Mouse (Mus musculus): ENCODE results near the gene Hnrnpr.

Hnrnpr gene

GRCm38 (mm10) chr4:136308355-136308754, 2.4 kb upstream of the Hnrnpr start:
- DNase-seq (ENCODE audit: low spot score in 2 of 2): no peak

GRCm38 (mm10) chr4:136309780-136310179, 962 bp upstream of the Hnrnpr start:
- peak; percentile 46 to 78 for DNase-seq (ENCODE audit: low spot score in 2 of 2)

GRCm38 (mm10) chr4:136311042-136311999, 579 bp downstream of the Hnrnpr start:
- peak; percentile 83 to 84 for DNase-seq (ENCODE audit: low spot score in 2 of 2)

GRCm38 (mm10) chr4:136312616-136313015, 1.9 kb downstream of the Hnrnpr start:
- DNase-seq (ENCODE audit: low spot score in 2 of 2): no peak

- DNase-seq (ENCODE audit: low spot score in 2 of 2): no peak
Measured at GRCm38 (mm10) chr4:136317667-136318066, 6.9 kb downstream of the Hnrnpr start.

- no peak for DNase-seq (ENCODE audit: low spot score in 2 of 2)
Measured at GRCm38 (mm10) chr4:136320016-136320415, 9.3 kb downstream of the Hnrnpr start.

- DNase-seq (ENCODE audit: low spot score in 2 of 2): no peak
Measured at GRCm38 (mm10) chr4:136324226-136324625, 13.5 kb downstream of the Hnrnpr start.

- DNase-seq (ENCODE audit: low spot score in 2 of 2): no peak
Measured at GRCm38 (mm10) chr4:136327238-136327637, 16.5 kb downstream of the Hnrnpr start.

- no peak for DNase-seq (ENCODE audit: low spot score in 2 of 2)
Measured at GRCm38 (mm10) chr4:136328115-136328514, 17.4 kb downstream of the Hnrnpr start.

- no peak for DNase-seq (ENCODE audit: low spot score in 2 of 2)
Measured at GRCm38 (mm10) chr4:136331709-136332108, 21.0 kb downstream of the Hnrnpr start.

GRCm38 (mm10) chr4:136333191-136333590, 22.4 kb downstream of the Hnrnpr start:
- DNase-seq (ENCODE audit: low spot score in 2 of 2): no peak

GRCm38 (mm10) chr4:136335065-136335464, 24.3 kb downstream of the Hnrnpr start:
- no peak for DNase-seq (ENCODE audit: low spot score in 2 of 2)

GRCm38 (mm10) chr4:136337129-136337528, 26.4 kb downstream of the Hnrnpr start:
- DNase-seq (ENCODE audit: low spot score in 2 of 2): no peak

GRCm38 (mm10) chr4:136349616-136350015, 38.9 kb downstream of the Hnrnpr start:
- DNase-seq (ENCODE audit: low spot score in 2 of 2): no peak

GRCm38 (mm10) chr4:136357026-136357425, 46.3 kb downstream of the Hnrnpr start:
- no peak for DNase-seq (ENCODE audit: low spot score in 2 of 2)

- DNase-seq (ENCODE audit: low spot score in 2 of 2): no peak
Measured at GRCm38 (mm10) chr4:136357429-136357828, 46.7 kb downstream of the Hnrnpr start.

GRCm38 (mm10) chr4:136367856-136368255, 57.1 kb downstream of the Hnrnpr start:
- DNase-seq (ENCODE audit: low spot score in 2 of 2): no peak

- peak; percentile 8 to 66 for DNase-seq (ENCODE audit: low spot score in 2 of 2)
Measured at GRCm38 (mm10) chr4:136369727-136370126, 59.0 kb downstream of the Hnrnpr start.

- DNase-seq (ENCODE audit: low spot score in 2 of 2): no peak
Measured at GRCm38 (mm10) chr4:136373494-136374181, 62.9 kb downstream of the Hnrnpr start.

- no peak for DNase-seq (ENCODE audit: low spot score in 2 of 2)
Measured at GRCm38 (mm10) chr4:136377001-136377400, 66.3 kb downstream of the Hnrnpr start.

- DNase-seq (ENCODE audit: low spot score in 2 of 2): peak in 1 of 2 experiments; percentile 16
Measured at GRCm38 (mm10) chr4:136383052-136383451, 72.3 kb downstream of the Hnrnpr start.

GRCm38 (mm10) chr4:136383839-136384238, 73.1 kb downstream of the Hnrnpr start:
- DNase-seq (ENCODE audit: low spot score in 2 of 2): no peak

GRCm38 (mm10) chr4:136387261-136387660, 76.5 kb downstream of the Hnrnpr start:
- DNase-seq (ENCODE audit: low spot score in 2 of 2): no peak
